9 mouse cellular contexts compared by ENCODE assay signal in genomic region chr15:102341580-102341979, GRCm38 (mm10). TPM values are rescaled to one million over a fixed set of nuclear protein-coding genes. Genes with fewer than 3 reads are reported as not detected.
A peak's percentile ranks its signal among the peaks of the same experiment; 100 is the strongest.
DNase-seq lines count a peak whose midpoint lies in the region; ATAC-seq and TF ChIP-seq lines count a peak whose summit lies in the region.
"Had no signal": no experiment of that assay in that cellular context is flagged by ENCODE, and none has a peak within 500 bp of the region (broad histone marks: within the 10 kb centered on the region; RNA-seq: fewer than 3 reads in every experiment).

No protein-coding gene starts in this region.

- TF ChIP-seq CTCF in G1E (IDR thresholded peaks at IDR 0.05; ENCODE audit: low read depth, low read length) = peak; percentile 60; the same call in 1 of the 2 replicates

- no peak overlapping the region for H3K4me3 ChIP-seq in G1E (ENCODE audit: low read depth, low read length)
- H3K4me3 ChIP-seq in embryonic facial prominence, embryonic 10.5 days = no peak overlapping the region

- no peak overlapping the region for H3K27ac ChIP-seq in embryonic facial prominence, embryonic 10.5 days (replicated peaks)
- H3K27ac ChIP-seq: macrophage had no signal

- H3K36me3 ChIP-seq in G1E (replicated peaks) = peaks cover 95% of the 10 kb centered on the region
- peaks cover 91% of the 10 kb centered on the region for H3K36me3 ChIP-seq in embryonic facial prominence, embryonic 10.5 days (replicated peaks)

- WGBS in embryonic facial prominence, embryonic 10.5 days = 7% methylated on average over 1 of the region's 1 CpGs

- peaks cover 18% of the 10 kb centered on the region for H3K4me1 ChIP-seq in G1E (ENCODE audit: insufficient read depth, low read depth, low read length)
- H3K4me1 ChIP-seq in embryonic facial prominence, embryonic 10.5 days = no peaks in the 10 kb centered on the region

- no peaks in the 10 kb centered on the region for H3K27me3 ChIP-seq in G1E (ENCODE audit: insufficient read depth, low read length)
- no peaks in the 10 kb centered on the region for H3K27me3 ChIP-seq in embryonic facial prominence, embryonic 10.5 days (replicated peaks; ENCODE audit: low read depth, poor library complexity, severe bottlenecking)

- ATAC-seq in G1E (ENCODE audit: extremely low read depth, insufficient number of reproducible peaks, low FRiP score, poor library complexity, severe bottlenecking) = no peak

- peak; percentile 56 for DNase-seq in layer of hippocampus, adult 11-12 months (ENCODE audit: low spot score)
- DNase-seq in layer of hippocampus, postnatal 14 days (ENCODE audit: low spot score in 2 of 2) = no peak
- DNase-seq in CD4-positive helper T cell, adult 2 months (ENCODE audit: low read depth, low spot score) = peak; percentile 67
- no peak for DNase-seq in G1E (ENCODE audit: low spot score)
- peak; percentile 59 for DNase-seq in embryonic facial prominence, embryonic 10.5 days (ENCODE audit: low spot score)
- peak; percentile 41 to 57 for DNase-seq in lung, adult 18-20 months
- DNase-seq in thymus, postnatal 36 days = peak; percentile 50 to 58
- DNase-seq in yolk sac, embryonic 10.5 days (ENCODE audit: low spot score) = no peak

- H3K9me3 ChIP-seq in G1E (replicated peaks) = no peaks in the 10 kb centered on the region
- H3K9me3 ChIP-seq in embryonic facial prominence, embryonic 10.5 days = no peaks in the 10 kb centered on the region

RNA-seq across cellular contexts. Expression of gene Aaas, which starts 9.0 kb away (rescaled TPM):
- total RNA-seq in layer of hippocampus, postnatal 14 days (2021) = 10 to 100 TPM; 25.5 to 27.7 TPM
- 187 and 217 TPM in 2 replicates for total RNA-seq in G1E (2014; fragmentation: Nextera tagmentation)
- 110 and 126 TPM in 2 replicates for total RNA-seq in G1E (2017)
- polyA plus RNA-seq in G1E (2012) = 199 and 288 TPM in 2 replicates
- polyA plus RNA-seq in embryonic facial prominence, embryonic 10.5 days (2016; fragmentation: Nextera tagmentation; extraction: Ambion mirVana) = 135 and 137 TPM in 2 replicates

RNA-seq across cellular contexts. Expression of gene Myg1, which starts 10.1 kb away (rescaled TPM):
- 10 to 100 TPM; 51.8 to 61.3 TPM for total RNA-seq in layer of hippocampus, postnatal 14 days (2021)
- total RNA-seq in G1E (2014; fragmentation: Nextera tagmentation) = 37.5 and 45.9 TPM in 2 replicates
- total RNA-seq in G1E (2017) = 30.1 and 35.2 TPM in 2 replicates
- 72.6 and 87.5 TPM in 2 replicates for polyA plus RNA-seq in G1E (2012)
- polyA plus RNA-seq in embryonic facial prominence, embryonic 10.5 days (2016; fragmentation: Nextera tagmentation; extraction: Ambion mirVana) = 123 and 126 TPM in 2 replicates

RNA-seq across cellular contexts. Expression of gene Pfdn5, which starts 15.7 kb away (rescaled TPM):
- total RNA-seq in layer of hippocampus, postnatal 14 days (2021) = 100 to 1,000 TPM; 317 to 334 TPM
- total RNA-seq in G1E (2014; fragmentation: Nextera tagmentation) (113 and 119 TPM in 2 replicates), G1E (2017) (271 and 276 TPM in 2 replicates)
- 13.6 and 23.0 TPM in 2 replicates for polyA plus RNA-seq in G1E (2012)
- polyA plus RNA-seq in embryonic facial prominence, embryonic 10.5 days (2016; fragmentation: Nextera tagmentation; extraction: Ambion mirVana) = 353 and 356 TPM in 2 replicates

RNA-seq across cellular contexts. Expression of gene Sp7, which starts 25.4 kb away (rescaled TPM):
- under 1 TPM; 0.69 to 0.90 TPM for total RNA-seq in layer of hippocampus, postnatal 14 days (2021)
- total RNA-seq in G1E (2014; fragmentation: Nextera tagmentation) = not detected in 2 replicates
- total RNA-seq in G1E (2017) = 0.06 and 0.16 TPM in 2 replicates
- not detected in 2 replicates for polyA plus RNA-seq in G1E (2012)
- polyA plus RNA-seq in embryonic facial prominence, embryonic 10.5 days (2016; fragmentation: Nextera tagmentation; extraction: Ambion mirVana) = 1.4 and 1.7 TPM in 2 replicates
- polyA plus RNA-seq: macrophage had no signal

RNA-seq across cellular contexts. Expression of gene Espl1, which starts 45.5 kb away (rescaled TPM):
- total RNA-seq in layer of hippocampus, postnatal 14 days (2021) = 1 to 10 TPM; 1.6 to 1.7 TPM
- 91.0 and 145 TPM in 2 replicates for total RNA-seq in G1E (2014; fragmentation: Nextera tagmentation)
- 15.8 and 23.8 TPM in 2 replicates for total RNA-seq in G1E (2017)
- 33.1 and 35.5 TPM in 2 replicates for polyA plus RNA-seq in G1E (2012)
- 55.4 and 57.6 TPM in 2 replicates for polyA plus RNA-seq in embryonic facial prominence, embryonic 10.5 days (2016; fragmentation: Nextera tagmentation; extraction: Ambion mirVana)

Comparison
In these comparisons a context has a peak if more than half of its experiments do, and no peak if none do; other contexts are left out.
1. DNase-seq: peak in layer of hippocampus, adult 11-12 months (single experiment), CD4-positive helper T cell, adult 2 months (single experiment), embryonic facial prominence, embryonic 10.5 days (single experiment), lung, adult 18-20 months (2 of 2) and thymus, postnatal 36 days (2 of 2); none in layer of hippocampus, postnatal 14 days (0 of 2), G1E (single experiment) and yolk sac, embryonic 10.5 days (single experiment).